Mouse (Mus musculus) neutrophil, adult 83 days (primary cell): ENCODE results near the gene Saa1. TPM values are rescaled to one million over a fixed set of nuclear protein-coding genes. Genes with fewer than 3 reads are reported as not detected.

ENCODE experiments used
- total RNA-seq, 2 experiments: library from RNA; stranded (reverse); gene quantifications; one replicate each; pipeline ENCODE4 v1.2.4; 2023

Saa1 gene
- not detected for total RNA-seq

DNA sequence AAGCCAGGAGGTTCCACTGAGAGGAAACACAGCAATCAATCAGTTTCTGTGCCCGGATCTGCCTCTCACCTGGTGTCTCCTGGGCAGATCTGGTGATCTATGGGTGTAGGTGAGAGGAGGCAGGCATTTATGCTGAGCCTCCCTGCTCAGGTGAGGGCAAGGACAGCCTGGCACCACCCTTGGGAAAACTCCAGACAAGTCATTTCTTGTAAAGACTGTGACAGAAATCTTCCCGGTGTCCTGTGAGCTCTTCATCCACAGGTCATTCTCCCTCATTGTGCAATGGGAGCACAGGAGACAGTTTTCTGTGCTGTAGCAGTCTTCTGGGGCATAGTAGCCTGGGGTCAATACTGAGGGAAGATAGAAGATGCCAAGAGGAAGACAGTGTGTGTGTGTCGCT is at the start of gene Saa1:
Gene Saa1, minus strand, starts transcription at position 101 of the 400 bp plus-strand sequence.

DNA sequence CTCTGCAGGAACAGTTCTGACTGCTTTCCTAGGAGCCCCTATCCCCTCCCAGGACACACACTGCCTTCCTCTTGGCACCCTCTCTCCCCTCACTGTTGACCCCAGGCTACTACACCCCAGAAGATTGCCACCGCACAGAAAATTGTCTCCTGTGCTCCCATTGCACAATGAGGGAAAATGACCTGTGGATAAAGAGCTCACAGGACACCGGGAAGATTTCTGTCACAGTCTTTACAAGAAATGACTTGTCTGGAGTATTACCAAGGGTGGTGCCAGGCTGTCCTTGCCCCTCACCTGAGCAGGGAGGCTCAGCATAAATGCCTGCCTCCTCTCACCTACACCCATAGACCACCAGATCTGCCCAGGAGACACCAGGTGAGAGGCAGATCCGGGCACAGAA is 8.7 kb upstream of the Saa1 start, which contains the start of gene Saa2:
Gene Saa2, plus strand, starts transcription at position 301 of the 400 bp plus-strand sequence.

DNA sequence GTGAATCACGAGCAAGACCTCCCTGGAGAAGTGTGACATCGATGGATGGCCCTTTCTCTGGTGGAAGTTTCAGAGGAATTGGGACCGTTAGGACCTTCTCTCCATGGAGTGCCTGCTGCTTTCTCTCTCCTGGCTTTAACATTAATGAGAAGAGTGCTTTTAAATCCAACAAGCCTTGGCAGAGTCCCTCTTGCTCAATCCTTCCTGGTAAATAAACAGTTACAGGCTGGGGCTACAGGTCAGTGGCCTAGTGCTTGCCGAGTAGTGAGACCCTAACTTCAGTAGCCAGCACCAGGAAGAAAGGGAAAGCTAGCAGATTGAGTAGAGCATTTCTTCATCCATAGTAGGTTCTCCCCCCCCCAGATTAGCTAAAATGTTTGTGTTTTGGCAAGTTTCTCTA is 10.3 kb downstream of the Saa1 start, which contains the start of gene Saa4:
Gene Saa4, minus strand, starts transcription at position 146 of the 400 bp plus-strand sequence.

DNA sequence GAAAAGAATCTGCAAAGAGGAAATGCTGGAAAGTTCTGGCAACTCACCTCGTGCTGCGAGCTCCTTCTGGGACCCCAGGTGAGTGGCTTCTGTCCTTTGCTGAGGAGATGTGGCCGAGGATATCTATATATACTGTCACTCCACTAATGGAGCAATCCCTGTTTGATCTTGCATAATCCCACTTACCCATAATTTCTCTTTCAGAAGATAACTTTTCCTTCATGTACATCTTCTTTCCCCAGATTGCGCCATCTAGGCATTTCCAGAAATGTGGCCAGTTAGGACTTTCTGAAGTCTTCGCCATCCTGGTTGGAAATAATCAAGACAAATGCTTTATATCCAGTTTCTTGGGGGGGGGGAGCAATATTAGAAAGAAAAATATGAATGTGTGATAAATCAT is 27.2 kb downstream of the Saa1 start, which contains the start of gene Saa3:
Gene Saa3, minus strand, starts transcription at position 101 of the 400 bp plus-strand sequence.

DNA sequence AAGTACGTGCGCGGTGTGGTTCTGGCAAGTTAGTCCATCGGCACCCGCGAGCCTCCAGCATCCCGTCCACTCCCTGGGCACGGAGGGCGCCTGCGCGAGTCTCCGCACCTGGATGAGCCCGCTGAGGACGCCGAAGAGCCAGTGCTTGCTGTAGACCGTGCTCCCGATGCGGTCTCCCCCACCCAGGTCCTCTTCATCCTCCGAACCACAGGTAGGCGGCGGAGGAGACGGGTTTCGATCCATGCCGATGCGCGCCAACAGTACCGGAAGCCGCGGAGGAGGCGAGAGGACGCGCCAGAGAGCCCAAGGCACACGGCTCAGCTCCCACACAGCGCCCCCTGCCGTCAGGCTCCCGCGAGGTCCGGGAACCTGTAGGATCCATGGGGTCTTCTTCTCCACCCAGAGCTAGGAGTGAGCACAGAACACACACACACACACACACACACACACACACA is 32.4 kb downstream of the Saa1 start, which contains the start of gene Saal1:
Gene Saal1, minus strand, starts transcription at position 291 of the 455 bp plus-strand sequence.

Other genes with a start within 250 kb of the Saa1 start
- gene Sergef, start 103.2 kb downstream of the Saa1 start, total RNA-seq: 1 to 10 TPM; 5.4 to 9.0 TPM
- not detected for gene Tph1, start 70.4 kb downstream of the Saa1 start, total RNA-seq
- 1 to 10 TPM; 7.4 to 7.7 TPM for gene Saal1, start 32.3 kb downstream of the Saa1 start, total RNA-seq
- gene Saa3, start 27.3 kb downstream of the Saa1 start, total RNA-seq: under 1 TPM; 0.90 to 0.95 TPM
- not detected for gene Saa4, start 10.4 kb downstream of the Saa1 start, total RNA-seq
- gene Saa2, start 8.8 kb upstream of the Saa1 start, total RNA-seq: not detected
- 10 to 100 TPM; 31.7 to 35.9 TPM for gene Hps5, start 53.1 kb upstream of the Saa1 start, total RNA-seq
- 10 to 100 TPM; 21.3 to 29.0 TPM for gene Gtf2h1, start 53.1 kb upstream of the Saa1 start, total RNA-seq
- 100 to 1,000 TPM; 378 to 384 TPM for gene Ldha, start 98.5 kb upstream of the Saa1 start, total RNA-seq
- under 1 TPM; 0.75 to 0.77 TPM for gene Ldhc, start 118.2 kb upstream of the Saa1 start, total RNA-seq
- gene Tsg101, start 177.0 kb upstream of the Saa1 start, total RNA-seq: 10 to 100 TPM; 32.1 to 36.2 TPM
- 10 to 100 TPM; 10.9 to 17.9 TPM for gene Uevld, start 215.5 kb upstream of the Saa1 start, total RNA-seq
- not detected for gene Gm9999, start 240.6 kb upstream of the Saa1 start, total RNA-seq